Mouse (Mus musculus) gastrocnemius, adult 2 months (tissue): ENCODE measurements at regions not wholly inside any gene's neighbourhood (a gene's known extent, or its start where the extent isn't known, plus 50 kb on each side); places are given as distances from the start of the nearest gene placed in this dataset.

Experiments
- DNase-seq: peaks from one replicate; pipeline ENCODE4 v3.0.0; 2022
- H3K27ac ChIP-seq: fragments of 200-600 bp; 2 replicates; pipeline ENCODE4 v1.8.1; 2022; ENCODE audit warnings: mild to moderate bottlenecking
- H3K4me3 ChIP-seq: fragments of 200-600 bp; 2 replicates; pipeline ENCODE4 v1.8.1; 2022; ENCODE audit warnings: mild to moderate bottlenecking, moderate library complexity
- CTCF ChIP-seq: fragments of 200-600 bp; IDR thresholded peaks from 2 replicates; pipeline ENCODE4 v1.8.1; 2022; ENCODE audit warnings: antibody characterized with exemption, mild to moderate bottlenecking, moderate library complexity
- intact Hi-C: fragments of 180-260 bp; cut with DNase I; formaldehyde crosslinking; loops from one replicate; pipeline ENCODE4 v1.15.1; 2025

DNA sequence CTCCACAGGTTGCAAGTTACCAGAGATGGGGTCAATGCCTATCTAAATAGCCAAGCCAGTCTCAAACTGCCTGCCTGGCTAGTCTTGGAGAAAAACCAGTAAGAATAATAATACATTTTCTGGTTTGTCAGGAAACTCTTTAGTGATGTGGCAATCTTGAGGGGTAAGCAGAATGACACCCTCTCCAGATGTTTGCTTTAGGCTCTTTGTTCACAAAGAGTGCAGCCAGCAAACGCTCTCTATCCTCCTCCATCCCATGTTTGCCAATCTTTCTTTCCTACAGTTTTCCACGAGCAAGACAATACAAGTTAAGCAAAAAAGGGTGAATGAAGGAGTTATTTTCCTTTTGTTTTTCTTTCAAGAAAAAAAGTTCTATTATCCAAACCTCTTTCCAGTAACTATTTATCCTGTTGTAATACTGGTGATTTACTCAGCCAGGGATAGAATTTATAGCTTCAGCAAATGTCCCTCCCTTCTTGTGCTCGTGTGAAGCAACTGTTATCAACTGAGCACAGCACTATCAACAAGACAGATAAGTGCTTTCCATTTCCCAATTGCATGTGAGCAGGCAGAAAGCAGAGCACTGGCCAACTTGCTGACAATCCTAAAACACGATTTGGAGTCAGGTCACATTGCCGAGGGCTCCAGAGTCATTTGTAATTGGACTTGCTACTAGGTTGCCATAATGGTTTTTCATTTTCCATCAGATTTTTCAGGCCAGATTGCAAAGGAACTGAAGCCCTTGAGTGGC lies 873.5 kb downstream of the Rapgef2 start:
- intact Hi-C loops = no loop called here
- DNase-seq = no peak
- TF ChIP-seq CTCF = no peak
- Histone ChIP-seq H3K27ac (no peak overlapping the region), H3K4me3 (no peak overlapping the region)

- intact Hi-C loops = no loop called here
- no peak for DNase-seq
- Histone ChIP-seq H3K27ac (no peak overlapping the region), H3K4me3 (no peak overlapping the region)
- TF ChIP-seq CTCF = no peak
Observed at GRCm38 (mm10) chr3:78411395-78411794, 874.9 kb downstream of the Rapgef2 start.

DNA sequence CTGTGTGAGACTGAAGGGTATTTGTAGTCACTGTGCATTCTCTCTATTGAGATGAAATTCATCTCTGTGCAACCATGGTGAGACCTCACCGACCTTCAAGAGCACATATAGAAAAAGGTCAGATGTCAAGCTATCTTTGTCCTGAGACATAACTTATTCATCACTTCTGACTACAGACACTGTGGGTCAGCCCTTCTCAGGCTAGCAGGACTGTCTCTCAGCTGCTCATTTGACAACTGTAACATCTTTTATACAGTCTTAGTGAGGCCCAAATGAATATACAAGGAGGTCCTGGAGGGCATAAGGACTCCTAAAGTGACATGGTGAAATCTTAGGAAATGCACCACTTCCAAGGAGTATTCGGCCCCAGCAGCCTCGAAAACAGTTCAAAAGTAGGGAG lies 877.1 kb downstream of the Rapgef2 start:
- intact Hi-C loops = no loop called here

DNA sequence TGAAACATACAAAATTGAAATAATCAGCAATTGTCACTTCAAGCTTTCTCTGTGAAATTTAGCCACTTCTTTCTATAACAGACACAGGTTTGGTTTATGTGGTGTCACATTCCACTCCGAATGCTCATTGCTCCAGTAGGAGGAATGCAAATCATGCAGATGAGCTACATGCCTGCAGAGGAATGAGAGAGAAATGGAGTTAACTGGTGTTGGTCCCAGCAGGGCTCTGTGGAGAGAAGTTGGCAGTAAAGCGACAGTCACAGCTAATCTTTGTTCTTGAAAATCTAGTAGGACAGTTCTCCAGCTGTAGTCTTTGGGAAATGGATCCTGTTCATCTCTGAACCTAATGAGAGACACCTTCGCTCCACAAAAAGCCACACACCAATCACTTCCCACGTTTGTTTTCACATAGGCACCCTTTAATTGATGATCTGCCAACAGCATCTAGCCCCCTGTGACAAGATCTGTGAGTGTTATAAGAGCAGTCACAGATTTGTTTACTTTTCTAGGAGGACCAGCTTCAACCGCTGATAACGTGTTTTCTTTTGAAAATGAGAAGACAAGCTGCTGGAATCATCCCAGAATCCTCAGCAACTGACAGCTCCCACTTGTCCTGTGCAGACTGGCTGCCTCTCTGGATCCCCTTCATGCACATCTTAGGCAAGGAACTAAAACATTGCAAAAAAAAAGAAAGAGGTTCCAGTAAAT lies 880.4 kb downstream of the Rapgef2 start:
- intact Hi-C loops = no loop called here
- Histone ChIP-seq H3K27ac (no peak overlapping the region), H3K4me3 (no peak overlapping the region)
- no peak for DNase-seq
- TF ChIP-seq CTCF = no peak

More for the DNA sequence above, 877.1 kb downstream of the Rapgef2 start:
- H3K4me3 ChIP-seq = no peak overlapping the region
- no peak for DNase-seq
- H3K27ac ChIP-seq = no peak overlapping the region
- no peak for TF ChIP-seq CTCF

- intact Hi-C loops = loop anchor here (10.0 kb wide), 1 partner anchor 764 kb away; no protein-coding TSS in a partner anchor
- Histone ChIP-seq H3K4me3 (no peak overlapping the region), H3K27ac (no peak overlapping the region)
- DNase-seq = no peak
- peak; percentile 48 for TF ChIP-seq CTCF
Observed at GRCm38 (mm10) chr3:78358377-78358776, 927.9 kb downstream of the Rapgef2 start.

GRCm38 (mm10) chr3:78339891-78340290 lies 946.4 kb downstream of the Rapgef2 start:
- H3K4me3 ChIP-seq = no peak overlapping the region
- no peak for DNase-seq
- no peak overlapping the region for H3K27ac ChIP-seq
- TF ChIP-seq CTCF = no peak
- intact Hi-C loops = no loop called here

GRCm38 (mm10) chr3:78311630-78312406 lies 974.5 kb downstream of the Rapgef2 start:
- Histone ChIP-seq H3K4me3 (no peak overlapping the region), H3K27ac (no peak overlapping the region)
- intact Hi-C loops = no loop called here
- no peak for TF ChIP-seq CTCF
- no peak for DNase-seq

- DNase-seq = no peak
- no peak overlapping the region for H3K27ac ChIP-seq
- intact Hi-C loops = no loop called here
- H3K4me3 ChIP-seq = no peak overlapping the region
- TF ChIP-seq CTCF = no peak
Observed at GRCm38 (mm10) chr3:78300506-78300905, 985.8 kb downstream of the Rapgef2 start.

DNA sequence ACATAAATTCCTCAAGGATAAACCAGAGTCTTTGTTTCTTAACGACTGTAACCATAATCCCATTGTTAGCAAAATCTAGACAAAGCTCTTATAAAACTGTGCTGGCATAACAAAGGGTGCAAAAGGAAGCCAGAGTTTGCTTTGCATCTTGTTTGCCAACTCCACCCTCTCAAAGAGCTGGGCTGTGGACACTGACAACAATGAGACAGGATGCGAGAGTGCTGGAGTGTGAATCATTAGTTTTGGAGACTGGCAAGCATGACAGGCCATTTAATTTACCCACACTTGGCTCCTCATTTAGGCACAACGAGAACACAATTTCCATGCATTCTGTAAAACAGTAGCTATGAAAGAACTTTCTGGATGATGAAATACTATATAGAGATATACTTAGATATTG lies 994.4 kb downstream of the Rapgef2 start:
- no peak for TF ChIP-seq CTCF
- DNase-seq = no peak
- H3K4me3 ChIP-seq = no peak overlapping the region
- H3K27ac ChIP-seq = no peak overlapping the region
- intact Hi-C loops = no loop called here

- H3K27ac ChIP-seq = no peak overlapping the region
- intact Hi-C loops = no loop called here
- no peak for DNase-seq
- no peak for TF ChIP-seq CTCF
- H3K4me3 ChIP-seq = no peak overlapping the region
Observed at GRCm38 (mm10) chr3:78284071-78284470, 1002.2 kb downstream of the Rapgef2 start.

GRCm38 (mm10) chr3:78236920-78237319 lies 1049.4 kb downstream of the Rapgef2 start:
- no peak overlapping the region for H3K4me3 ChIP-seq
- no peak for DNase-seq
- TF ChIP-seq CTCF = no peak
- H3K27ac ChIP-seq = no peak overlapping the region
- intact Hi-C loops = no loop called here

DNA sequence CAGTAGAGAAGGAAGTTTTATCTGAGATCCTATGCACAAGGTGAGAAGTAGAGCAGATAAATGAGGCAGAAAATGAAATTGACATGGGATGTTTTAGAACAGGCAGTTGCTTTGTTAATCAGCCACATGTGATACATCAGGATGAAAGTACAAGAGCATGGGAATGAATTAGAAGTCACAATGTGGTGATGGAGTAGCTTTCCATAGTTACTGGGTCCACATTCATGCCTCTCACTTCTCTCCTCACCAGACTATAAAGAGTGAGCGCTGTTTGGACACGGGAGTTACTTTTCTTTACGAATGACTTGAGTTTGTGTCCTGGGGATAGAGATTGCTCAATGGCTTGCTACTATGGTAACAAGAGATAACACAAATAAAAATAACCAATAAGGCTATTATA lies 1076.6 kb downstream of the Rapgef2 start:
- TF ChIP-seq CTCF = no peak
- no peak overlapping the region for H3K27ac ChIP-seq
- intact Hi-C loops = no loop called here
- no peak for DNase-seq
- no peak overlapping the region for H3K4me3 ChIP-seq

DNA sequence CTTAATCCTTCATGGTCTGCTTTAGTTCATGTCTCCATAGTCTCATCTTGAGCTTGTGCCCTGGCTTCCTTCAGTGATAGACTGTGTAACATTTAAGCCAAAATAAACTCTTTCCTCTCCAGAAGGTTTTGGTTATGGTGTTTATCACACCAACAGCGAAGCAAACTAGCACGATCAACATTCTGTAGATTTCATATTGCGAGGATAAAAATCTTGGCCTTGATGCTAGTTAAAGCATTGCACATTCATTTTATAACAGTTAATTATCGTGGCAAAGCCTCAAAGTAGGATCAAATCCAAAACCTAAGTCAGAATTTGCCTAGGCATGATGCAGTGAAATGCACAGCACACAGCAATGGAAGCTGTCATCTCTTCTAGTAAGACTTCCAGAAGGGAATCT lies 1123.7 kb downstream of the Rapgef2 start:
- H3K4me3 ChIP-seq = no peak overlapping the region
- no peak overlapping the region for H3K27ac ChIP-seq
- no peak for DNase-seq
- intact Hi-C loops = no loop called here
- no peak for TF ChIP-seq CTCF
